Mouse (Mus musculus): ENCODE measurements at regions not wholly inside any gene's neighbourhood (a gene's known extent, or its start where the extent isn't known, plus 50 kb on each side); places are given as distances from the start of the nearest gene placed in this dataset.
A peak's percentile ranks its signal among the peaks of the same experiment; 100 is the strongest.

DNA sequence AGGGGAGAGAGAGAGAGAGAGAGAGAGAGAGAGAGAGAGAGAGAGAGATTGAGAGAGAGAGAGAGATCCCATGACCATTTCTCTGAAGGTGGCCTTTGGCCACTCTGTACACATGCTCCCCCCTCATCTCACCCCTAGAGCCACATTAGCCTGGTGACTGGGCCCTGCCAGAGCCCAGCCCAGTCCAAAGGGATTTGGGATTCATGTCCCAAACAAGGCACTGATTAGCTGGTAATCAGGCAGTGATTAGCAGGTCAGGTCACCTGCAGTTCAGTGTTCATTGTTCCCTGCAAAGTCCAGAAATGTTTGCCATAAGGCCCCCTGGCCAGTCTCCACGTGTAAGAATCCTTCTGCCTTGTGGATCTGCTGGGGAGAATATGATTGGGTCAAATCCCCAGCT lies 124.1 kb upstream of the Maf start:
- DNase-seq (ENCODE audit: low spot score in 2 of 2): no peak

- no peak for DNase-seq (ENCODE audit: low spot score in 2 of 2)
These were observed 122.5 kb upstream of the Maf start for GRCm38 (mm10) chr8:115830012-115830662.

DNA sequence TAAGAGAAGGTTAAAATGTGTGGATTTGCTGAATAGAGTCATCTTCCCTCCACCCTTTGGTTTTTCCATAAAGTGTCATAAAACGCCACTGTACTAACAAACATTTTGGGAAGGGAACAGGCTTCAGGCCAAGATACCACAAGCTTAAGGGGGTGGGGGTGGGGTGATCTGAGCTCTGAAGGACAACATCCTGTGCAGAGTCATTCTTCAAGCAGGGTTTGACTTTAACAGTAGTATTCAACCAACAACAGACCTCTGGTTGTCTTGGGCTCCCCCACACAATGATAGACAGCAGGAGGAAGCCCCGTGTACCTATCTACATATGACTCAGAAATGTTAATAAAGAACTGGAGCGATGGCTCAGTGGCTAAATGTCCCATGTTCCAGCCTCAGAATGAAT lies 118.9 kb upstream of the Maf start:
- no peak for DNase-seq (ENCODE audit: low spot score in 2 of 2)

DNA sequence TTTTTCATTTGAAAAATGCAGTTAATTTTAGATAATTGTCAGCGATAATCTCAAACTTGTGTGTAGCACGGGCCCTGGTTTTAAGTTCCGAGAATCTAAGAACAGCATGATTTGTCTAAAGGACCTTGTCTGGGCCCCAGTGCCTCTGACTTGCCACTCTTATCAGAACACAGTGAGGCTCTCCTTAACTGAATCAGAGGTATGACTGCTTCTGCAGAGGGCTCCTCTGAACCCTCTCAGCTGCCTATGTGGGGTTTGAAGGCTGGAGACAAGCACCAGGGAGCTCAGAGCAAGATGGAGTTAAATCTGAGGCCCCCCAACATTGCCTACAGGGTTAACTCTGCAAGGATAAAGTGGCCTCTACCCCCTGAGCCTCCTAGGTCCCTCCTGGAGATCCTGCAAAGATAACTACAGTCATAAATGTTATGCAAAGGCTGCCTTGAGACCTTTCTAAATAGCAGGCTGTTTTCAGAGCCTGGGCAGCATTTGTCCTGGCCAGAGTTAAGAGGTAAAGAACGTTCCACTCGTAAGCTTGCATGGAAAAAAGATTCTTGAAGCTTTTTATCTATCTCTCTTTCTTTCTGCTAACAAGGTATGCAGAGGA lies 118.4 kb upstream of the Maf start:
- DNase-seq (ENCODE audit: low spot score in 2 of 2): no peak

- no peak for DNase-seq (ENCODE audit: low spot score in 2 of 2)
These were observed 116.8 kb upstream of the Maf start for GRCm38 (mm10) chr8:115824478-115824785.

GRCm38 (mm10) chr8:115823673-115824477 lies 116.3 kb upstream of the Maf start:
- DNase-seq (ENCODE audit: low spot score in 2 of 2): no peak

DNA sequence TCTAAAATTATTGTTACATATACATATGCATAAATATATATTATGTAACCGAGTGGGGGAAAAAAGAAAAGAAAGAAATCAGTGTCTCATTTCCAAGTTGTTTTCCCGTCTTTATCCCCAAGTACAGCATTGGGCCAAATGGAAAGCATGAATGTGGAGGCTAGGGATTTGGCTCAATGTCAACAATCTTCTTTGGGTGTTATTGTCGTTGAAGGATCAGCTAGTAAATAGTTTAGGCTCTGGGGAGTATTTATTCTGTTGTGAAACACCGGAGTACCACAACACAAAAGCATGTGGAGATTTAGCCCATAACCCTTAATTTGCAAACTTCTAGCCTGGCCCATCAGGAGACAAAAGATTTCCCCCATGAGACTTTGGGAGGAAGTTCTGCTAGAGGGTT lies 105.8 kb upstream of the Maf start:
- no peak for DNase-seq (ENCODE audit: low spot score in 2 of 2)

GRCm38 (mm10) chr8:115806579-115806978 lies 99.0 kb upstream of the Maf start:
- DNase-seq (ENCODE audit: low spot score in 2 of 2): no peak

GRCm38 (mm10) chr8:115806139-115806538 lies 98.5 kb upstream of the Maf start:
- no peak for DNase-seq (ENCODE audit: low spot score in 2 of 2)

GRCm38 (mm10) chr8:115793587-115793986 lies 86.0 kb upstream of the Maf start:
- no peak for DNase-seq (ENCODE audit: low spot score in 2 of 2)

GRCm38 (mm10) chr8:115788421-115788820 lies 80.8 kb upstream of the Maf start:
- no peak for DNase-seq (ENCODE audit: low spot score in 2 of 2)

DNA sequence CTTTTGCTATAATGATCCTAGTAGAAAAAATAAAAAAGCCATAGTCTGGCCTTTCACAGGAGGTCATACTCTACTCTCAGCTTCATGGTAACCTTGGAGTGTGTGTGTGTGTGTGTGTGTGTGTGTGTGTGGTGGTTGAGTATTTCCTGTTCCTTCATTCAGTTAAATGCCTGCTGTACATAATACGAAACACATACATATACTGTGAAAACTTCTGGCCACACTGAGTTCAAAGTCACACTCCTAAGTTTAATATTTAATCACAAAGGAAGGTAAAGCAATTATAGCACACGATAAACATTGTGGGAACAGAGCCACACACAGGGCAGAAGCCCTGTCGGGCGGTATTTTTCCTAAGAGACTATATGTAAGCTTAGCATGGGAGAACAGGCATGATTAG lies 78.6 kb upstream of the Maf start:
- no peak for DNase-seq (ENCODE audit: low spot score in 2 of 2)

- DNase-seq (ENCODE audit: low spot score in 2 of 2): no peak
These were observed 78.2 kb upstream of the Maf start for GRCm38 (mm10) chr8:115785769-115786168.

- no peak for DNase-seq (ENCODE audit: low spot score in 2 of 2)
These were observed 75.8 kb upstream of the Maf start for GRCm38 (mm10) chr8:115783364-115783763.

DNA sequence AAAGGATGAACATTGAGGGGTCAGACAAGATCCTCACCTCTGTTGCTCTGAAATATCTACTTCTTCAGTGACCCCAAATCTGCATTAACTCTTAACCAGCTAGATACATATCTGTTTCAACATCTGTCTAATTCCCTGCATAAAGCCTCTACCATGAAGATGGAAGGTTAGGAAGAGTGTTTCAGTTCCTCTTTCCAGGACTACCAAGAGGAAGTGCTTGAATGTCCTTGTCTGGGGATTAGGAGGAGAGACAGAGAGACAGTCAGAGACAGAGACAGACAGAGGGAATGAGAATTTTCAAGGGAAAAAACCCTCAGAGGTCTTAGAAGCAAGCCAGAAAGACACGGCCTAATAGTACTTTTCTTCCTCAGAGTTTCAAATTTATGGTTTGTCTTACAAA lies 70.8 kb upstream of the Maf start:
- no peak for DNase-seq (ENCODE audit: low spot score in 2 of 2)

- DNase-seq (ENCODE audit: low spot score in 2 of 2): no peak
These were observed 63.5 kb upstream of the Maf start for GRCm38 (mm10) chr8:115771060-115771459.

DNA sequence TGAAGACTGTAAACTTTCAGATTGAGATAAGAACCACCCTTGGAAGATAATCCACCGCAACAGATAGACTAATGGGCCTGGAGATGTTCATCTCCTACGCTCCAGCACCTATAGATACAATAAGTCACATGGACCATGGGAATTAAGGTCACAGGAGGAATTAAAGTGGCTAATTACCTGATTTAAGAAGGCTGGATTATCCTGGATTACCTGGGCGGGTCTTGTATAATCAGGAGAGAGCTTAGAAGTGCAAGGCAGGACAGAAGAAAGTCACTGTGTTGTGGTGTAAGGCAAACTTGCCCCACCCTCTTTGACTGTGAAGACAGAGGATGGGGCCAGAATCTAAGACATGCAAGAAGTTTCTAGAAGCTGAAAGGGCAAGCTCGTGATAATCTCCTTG lies 61.0 kb upstream of the Maf start:
- DNase-seq (ENCODE audit: low spot score in 2 of 2): no peak

DNA sequence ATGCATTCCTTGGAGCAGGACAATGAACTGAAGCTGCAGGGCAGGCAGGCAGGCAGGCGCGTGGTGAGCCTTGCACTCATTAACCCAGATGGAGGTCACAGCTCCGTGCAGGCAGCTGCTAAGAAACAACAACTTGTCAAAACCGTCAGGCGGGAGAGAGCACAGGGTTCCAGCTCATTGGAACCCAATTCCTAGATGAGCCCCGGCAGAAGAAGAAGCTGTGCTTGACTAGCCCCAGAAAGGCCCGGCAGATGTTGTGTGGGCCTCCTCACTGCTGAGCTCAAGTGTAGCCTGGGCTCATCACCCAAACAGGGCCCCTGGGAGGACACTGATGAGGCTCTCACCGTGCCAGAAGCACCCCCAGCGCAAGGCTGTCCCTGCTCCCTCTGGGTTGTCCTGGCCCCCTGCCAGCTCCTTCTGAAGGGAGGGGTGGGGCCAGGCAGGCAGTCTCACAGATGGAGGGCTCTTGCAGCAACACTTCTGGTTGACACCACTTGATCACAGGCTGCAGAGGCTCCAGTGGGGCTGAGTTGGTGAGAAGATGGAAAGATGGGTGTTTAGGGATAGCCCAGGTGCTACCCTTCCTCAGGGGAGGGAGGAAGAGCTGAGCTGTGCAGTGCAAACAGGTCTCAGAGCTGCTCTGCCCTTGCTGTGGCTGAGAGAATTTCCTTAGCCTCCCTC lies 58.8 kb upstream of the Maf start:
- peak; percentile 23 to 26 for DNase-seq (ENCODE audit: low spot score in 2 of 2)

DNA sequence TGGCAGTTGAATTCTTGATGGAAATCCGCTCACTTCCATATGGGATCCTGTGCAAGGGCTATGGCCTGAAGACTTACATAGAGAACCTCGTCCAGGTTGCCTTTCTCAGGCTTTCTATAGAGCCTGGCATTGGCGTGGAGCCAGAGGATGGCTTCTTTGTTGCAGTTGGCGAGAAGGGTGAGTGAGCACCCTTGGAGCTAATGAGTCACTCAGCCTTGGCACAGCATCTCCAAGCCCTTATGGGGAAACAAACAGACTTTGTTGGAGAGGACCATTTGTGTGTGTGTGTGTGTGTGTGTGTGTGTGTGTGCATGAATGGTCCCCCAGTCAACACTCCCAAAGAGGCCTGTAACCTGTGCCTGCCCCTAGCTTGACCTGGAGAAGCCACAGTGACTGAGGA lies 57.0 kb upstream of the Maf start:
- no peak for DNase-seq (ENCODE audit: low spot score in 2 of 2)

GRCm38 (mm10) chr8:115758011-115758410 lies 50.4 kb upstream of the Maf start:
- no peak for DNase-seq (ENCODE audit: low spot score in 2 of 2)

Measured in cerebellum, postnatal 4 days (tissue).